ENCODE assay signal across 8 mouse cellular contexts in genomic region chr6:28955581-28955980, GRCm38 (mm10).
A peak's percentile ranks its signal among the peaks of the same experiment; 100 is the strongest.
DNase-seq lines count a peak whose midpoint lies in the region; ATAC-seq and TF ChIP-seq lines count a peak whose summit lies in the region.

No protein-coding gene starts in this region.

- WGBS in kidney, embryonic 15.5 days = 23% methylated on average over 11 of the region's 11 CpGs

- no peaks in the 10 kb centered on the region for H3K79me2 ChIP-seq in MEL (ENCODE audit: control insufficient read depth, insufficient read depth, low read length, poor library complexity)

- TF ChIP-seq CTCF in MEL (IDR thresholded peaks at IDR 0.05 in 2 of 3, conservative IDR thresholded peaks at IDR 0.05 in 1 of 3; ENCODE audit: control insufficient read depth in 1 of 3, insufficient read depth in 1 of 3, low read depth in 2 of 3, low read length in 3 of 3, poor library complexity in 1 of 3, severe bottlenecking in 1 of 3) = peak; percentile 72 to 81 (median 74)

- H3K9me3 ChIP-seq in kidney, embryonic 15.5 days (replicated peaks) = no peaks in the 10 kb centered on the region
- no peaks in the 10 kb centered on the region for H3K9me3 ChIP-seq in MEL (replicated peaks; ENCODE audit: insufficient read depth, low read length)

- no peak for TF ChIP-seq EP300 in MEL (IDR thresholded peaks at IDR 0.05; ENCODE audit: low read depth in 1 of 2, low read length in 2 of 2)

- H3K36me3 ChIP-seq in kidney, embryonic 15.5 days = no peaks in the 10 kb centered on the region
- H3K36me3 ChIP-seq in MEL (ENCODE audit: control insufficient read depth in 1 of 2, insufficient read depth in 2 of 2, low read length in 2 of 2) = no peaks in the 10 kb centered on the region

- peak; percentile 38 for TF ChIP-seq RAD21 in MEL (IDR thresholded peaks at IDR 0.05; ENCODE audit: low read depth, low read length)

- peaks cover 4% of the 10 kb centered on the region; the same call in 1 of the 2 replicates for H3K4me1 ChIP-seq in kidney, embryonic 15.5 days
- no peaks in the 10 kb centered on the region for H3K4me1 ChIP-seq in MEL (ENCODE audit: control insufficient read depth in 1 of 2, insufficient read depth in 2 of 2, low read length in 2 of 2)

- H3K27ac ChIP-seq in kidney, embryonic 15.5 days = no peak overlapping the region
- no peak overlapping the region for H3K27ac ChIP-seq in MEL (ENCODE audit: control insufficient read depth, low read depth, low read length)

- peak; percentile 60 for DNase-seq in kidney, adult 18-20 months
- DNase-seq in MEL (ENCODE audit: low read depth, low spot score) = peak; percentile 51
- DNase-seq in cerebellum, adult 11 months = peak; percentile 62
- DNase-seq in frontal cortex, postnatal 36 days (ENCODE audit: low spot score in 2 of 2) = peak; percentile 48 to 57
- DNase-seq in left cerebral cortex, postnatal 14 days (ENCODE audit: low spot score in 2 of 2) = peak; percentile 77 to 79
- DNase-seq in ovary, postnatal 36 days (ENCODE audit: low spot score) = peak; percentile 51

- H3K27me3 ChIP-seq in kidney, embryonic 15.5 days = 0 out of 2 replicates have a peak, but pooled peaks cover 11% of the 10 kb centered on the region
- H3K27me3 ChIP-seq in MEL (ENCODE audit: control insufficient read depth in 1 of 2, insufficient read depth in 2 of 2, low read length in 2 of 2) = peaks cover 6 to 10% of the 10 kb centered on the region in 2 experiments

- no peak for ATAC-seq in kidney, embryonic 15.5 days (replicated peaks; ENCODE audit: low FRiP score)
- no peak for ATAC-seq in monocyte, adult 5-6 weeks (replicated peaks; ENCODE audit: insufficient number of reproducible peaks, low FRiP score, low TSS enrichment, poor library complexity, severe bottlenecking)

- H3K9ac ChIP-seq in kidney, embryonic 15.5 days = no peak overlapping the region
- no peak overlapping the region for H3K9ac ChIP-seq in MEL (ENCODE audit: control insufficient read depth, low read depth, low read length, poor library complexity, severe bottlenecking)

- no peak for TF ChIP-seq POLR2A in MEL (IDR thresholded peaks at IDR 0.05; ENCODE audit: control insufficient read depth in 1 of 2, insufficient read depth in 1 of 2, low read depth in 1 of 2, low read length in 2 of 2, poor library complexity in 1 of 2)

- no peak overlapping the region for H3K4me2 ChIP-seq in kidney, embryonic 15.5 days

- intact Hi-C loops in left cerebral cortex, postnatal 14 days (cut with DNase I) = no loop called here

- H3K4me3 ChIP-seq in kidney, embryonic 15.5 days (replicated peaks) = no peak overlapping the region
- H3K4me3 ChIP-seq in MEL (ENCODE audit: control insufficient read depth in 1 of 2, insufficient read depth in 1 of 2, low read depth in 2 of 2, low read length in 2 of 2) = no peak overlapping the region

TF ChIP-seq in MEL, 35 proteins besides CTCF, POLR2A, EP300 and RAD21:
- TF ChIP-seq SMC3 (IDR thresholded peaks at IDR 0.05; ENCODE audit: low read depth, low read length) (peak; percentile 80), MEF2A (IDR thresholded peaks at IDR 0.05; ENCODE audit: extremely low read depth, insufficient replicate concordance, low read depth, low read length, poor library complexity, severe bottlenecking) (no peak), ZC3H11A (IDR thresholded peaks at IDR 0.05; ENCODE audit: low read depth, low read length) (peak; percentile 23; the same call in 1 of the 2 replicates)
TF ChIP-seq in MEL: peak in this region for 2.
